Mouse (Mus musculus) left cerebral cortex, adult 2 months (tissue): ENCODE results near the gene Chst7. TPM values are rescaled to one million over a fixed set of nuclear protein-coding genes. Genes with fewer than 3 reads are reported as not detected.

Source experiments
- DNase-seq, 2 experiments: peaks; one replicate each; pipeline ENCODE4 v3.0.0; 2021 to 2022; ENCODE audit warnings: low spot score in 2 of 2, mixed read lengths in 1 of 2; ENCODE audit errors: extremely low spot score in 1 of 2
- H3K27ac ChIP-seq: fragments of 200-600 bp; 2 replicates; pipeline ENCODE4 v1.8.1; 2022
- H3K4me3 ChIP-seq: fragments of 200-600 bp; 2 replicates; pipeline ENCODE4 v1.8.1; 2022
- CTCF ChIP-seq: fragments of 200-600 bp; IDR thresholded peaks from 2 replicates; pipeline ENCODE4 v1.8.1; 2022; ENCODE audit warnings: antibody characterized with exemption, mild to moderate bottlenecking, moderate library complexity
- intact Hi-C: fragments of 180-260 bp; cut with DNase I; formaldehyde crosslinking; loops from one replicate; pipeline ENCODE4 v1.15.1; 2025
- long read RNA-seq, 2 experiments: library from polyadenylated mRNA; stranded (forward); transcript quantifications; one replicate each; pipeline ENCODE4 v2.0.0; 2021; ENCODE audit warnings: borderline mapping rate in 2 of 2
- total RNA-seq, 2 experiments: library from RNA; stranded (reverse); gene quantifications; 2 replicates each; pipeline ENCODE4 v1.2.3; 2021

The Chst7 gene
- total RNA-seq: 1 to 10 TPM; 1.7 to 3.6 TPM
- long read RNA-seq, experiment 1, partial matches to known transcripts: 0 of 3 reads
- long read RNA-seq, experiment 1, other reads (novel, unspliced or antisense): 0 of 3 reads
- long read RNA-seq, experiment 2, partial matches to known transcripts: 0 of 4 reads
- long read RNA-seq, experiment 2, other reads (novel, unspliced or antisense): 0 of 4 reads

DNA sequence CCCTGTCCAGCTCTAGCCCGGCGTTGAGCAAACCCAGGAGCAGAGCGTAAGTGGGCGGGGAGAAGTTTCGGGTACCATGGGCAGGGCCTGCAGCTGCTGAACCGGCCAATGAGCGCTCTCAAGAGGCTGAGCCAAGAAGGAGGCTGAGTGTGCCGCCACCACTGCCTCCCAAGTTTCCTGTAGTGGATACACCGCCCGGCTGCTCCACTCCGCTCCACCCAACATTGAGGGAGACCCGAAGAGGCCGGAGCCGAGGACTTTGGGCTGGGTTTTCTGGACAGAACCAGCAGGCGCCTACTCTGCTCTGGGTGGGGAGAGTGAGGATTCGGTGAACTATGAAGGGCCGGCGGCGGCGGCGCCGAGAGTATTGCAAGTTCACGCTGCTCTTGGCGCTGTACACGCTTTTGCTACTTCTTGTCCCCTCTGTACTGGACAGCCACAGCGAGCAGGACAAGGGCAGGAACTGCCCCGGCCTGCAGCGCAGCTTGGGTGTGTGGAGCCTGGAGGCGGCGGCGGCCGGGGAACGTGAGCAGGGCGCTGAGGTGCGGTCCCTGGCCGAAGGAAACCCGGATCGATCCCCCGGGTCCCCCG, at the start of gene Chst7:
Gene Chst7, plus strand, starts transcription at position 180 of the 591 bp plus-strand sequence.
- Histone ChIP-seq H3K27ac (no peak within 1 kb of the TSS), H3K4me3 (peak within 1 kb of the TSS; percentile 44)
- intact Hi-C loops: no loop called here
- DNase-seq: peak; percentile 21 to 31
- no peak for TF ChIP-seq CTCF

DNA sequence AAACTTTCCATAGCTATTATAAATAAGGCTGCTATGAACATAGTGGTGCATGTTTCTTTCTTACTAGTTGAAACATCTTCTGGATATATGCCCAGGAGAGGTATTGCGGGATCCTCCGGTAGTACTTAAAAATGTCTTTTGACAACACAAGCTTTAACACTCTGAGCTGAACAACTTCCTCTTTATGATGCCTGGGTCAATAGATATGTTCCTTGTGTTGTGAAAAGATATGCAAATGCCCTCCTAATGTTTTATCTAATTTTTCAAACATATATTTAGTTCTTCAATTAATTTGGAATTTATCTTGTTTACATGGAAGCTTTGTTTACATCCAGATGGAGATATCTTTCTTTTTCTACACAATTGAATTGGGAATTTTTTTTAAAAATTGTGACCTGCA, 47.1 kb upstream of the Chst7 start:
- intact Hi-C loops: no loop called here
- Histone ChIP-seq H3K27ac (no peak overlapping the region), H3K4me3 (no peak overlapping the region)
- no peak for DNase-seq
- TF ChIP-seq CTCF: no peak

DNA sequence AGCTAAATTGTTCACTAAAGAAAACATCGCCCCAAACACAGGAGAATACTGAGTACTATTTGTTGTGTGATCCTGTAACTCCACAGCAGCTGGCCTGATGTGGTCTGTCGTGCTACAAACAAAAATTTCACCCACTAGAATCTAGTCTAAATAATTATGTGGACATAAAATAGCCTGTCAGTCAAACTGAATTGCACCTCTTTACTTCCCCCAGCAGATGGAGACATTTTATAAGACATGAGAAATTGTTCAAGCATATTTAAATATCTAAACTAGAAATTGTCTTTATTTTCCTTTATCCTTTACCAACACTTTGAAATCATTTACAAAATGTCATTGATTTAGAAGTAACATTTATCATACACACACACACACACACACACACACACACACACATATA, 38.4 kb upstream of the Chst7 start:
- H3K27ac ChIP-seq: no peak overlapping the region
- no peak overlapping the region for H3K4me3 ChIP-seq
- DNase-seq: no peak
- intact Hi-C loops: loop anchor here (1.0 to 5.0 kb wide), 3 partner anchors 136 to 566 kb away; no protein-coding TSS in a partner anchor
- TF ChIP-seq CTCF: peak; percentile 63

DNA sequence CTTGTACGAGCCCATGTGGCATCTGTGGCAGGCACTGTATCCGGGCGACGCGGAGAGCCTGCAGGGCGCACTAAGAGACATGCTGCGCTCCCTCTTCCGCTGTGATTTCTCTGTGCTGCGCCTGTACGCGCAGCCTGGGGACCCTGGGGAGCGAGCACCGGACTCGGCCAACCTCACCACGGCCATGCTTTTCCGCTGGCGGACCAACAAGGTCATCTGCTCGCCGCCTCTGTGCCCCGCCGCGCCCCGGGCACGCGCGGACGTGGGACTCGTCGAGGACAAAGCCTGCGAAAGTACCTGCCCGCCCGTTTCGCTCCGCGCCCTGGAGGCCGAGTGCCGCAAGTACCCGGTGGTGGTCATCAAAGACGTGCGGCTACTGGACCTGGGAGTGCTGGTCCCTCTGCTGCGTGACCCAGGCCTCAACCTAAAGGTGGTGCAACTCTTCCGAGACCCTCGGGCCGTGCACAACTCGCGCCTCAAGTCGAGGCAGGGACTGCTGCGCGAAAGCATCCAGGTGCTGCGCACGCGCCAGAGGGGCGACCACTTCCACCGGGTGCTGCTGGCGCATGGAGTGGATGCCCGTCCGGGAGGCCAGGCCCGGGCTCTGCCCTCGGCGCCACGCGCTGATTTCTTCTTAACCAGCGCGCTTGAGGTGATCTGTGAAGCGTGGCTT, 872 bp downstream of the Chst7 start:
- H3K27ac ChIP-seq: no peak overlapping the region
- intact Hi-C loops: loop anchor here (5.0 kb wide), 1 partner anchor 97 kb away; no protein-coding TSS in a partner anchor
- no peak for DNase-seq
- H3K4me3 ChIP-seq: peak overlapping the region; percentile 44
- TF ChIP-seq CTCF: no peak; the same call in 1 of the 2 replicates

DNA sequence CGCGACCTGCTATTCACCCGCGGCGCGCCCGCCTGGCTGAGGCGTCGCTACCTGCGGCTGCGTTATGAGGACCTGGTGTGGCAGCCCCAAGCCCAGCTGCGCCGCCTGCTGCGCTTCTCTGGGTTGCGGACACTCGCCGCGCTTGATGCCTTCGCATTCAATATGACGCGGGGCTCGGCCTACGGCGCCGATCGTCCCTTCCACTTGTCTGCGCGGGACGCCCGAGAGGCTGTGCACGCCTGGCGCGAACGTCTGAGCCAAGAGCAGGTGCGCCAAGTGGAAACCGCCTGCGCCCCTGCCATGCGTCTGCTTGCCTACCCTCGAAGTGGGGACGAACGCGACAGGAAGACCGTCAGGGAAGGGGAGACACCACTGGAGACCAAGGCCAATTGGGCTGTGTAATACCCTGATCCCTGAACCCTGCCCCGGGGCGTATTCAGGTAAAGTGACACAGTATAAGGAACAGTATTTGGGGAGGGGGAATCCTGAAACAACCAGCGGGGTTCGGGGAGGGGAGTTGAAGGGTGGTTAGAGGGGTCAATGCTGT, 1.5 kb downstream of the Chst7 start:
- DNase-seq: peak in 1 of 2 experiments; percentile 13
- intact Hi-C loops: loop anchor here (5.0 kb wide), 1 partner anchor 96 kb away; no protein-coding TSS in a partner anchor
- no peak for TF ChIP-seq CTCF
- Histone ChIP-seq H3K4me3 (peak overlapping the region; percentile 44), H3K27ac (no peak overlapping the region)

DNA sequence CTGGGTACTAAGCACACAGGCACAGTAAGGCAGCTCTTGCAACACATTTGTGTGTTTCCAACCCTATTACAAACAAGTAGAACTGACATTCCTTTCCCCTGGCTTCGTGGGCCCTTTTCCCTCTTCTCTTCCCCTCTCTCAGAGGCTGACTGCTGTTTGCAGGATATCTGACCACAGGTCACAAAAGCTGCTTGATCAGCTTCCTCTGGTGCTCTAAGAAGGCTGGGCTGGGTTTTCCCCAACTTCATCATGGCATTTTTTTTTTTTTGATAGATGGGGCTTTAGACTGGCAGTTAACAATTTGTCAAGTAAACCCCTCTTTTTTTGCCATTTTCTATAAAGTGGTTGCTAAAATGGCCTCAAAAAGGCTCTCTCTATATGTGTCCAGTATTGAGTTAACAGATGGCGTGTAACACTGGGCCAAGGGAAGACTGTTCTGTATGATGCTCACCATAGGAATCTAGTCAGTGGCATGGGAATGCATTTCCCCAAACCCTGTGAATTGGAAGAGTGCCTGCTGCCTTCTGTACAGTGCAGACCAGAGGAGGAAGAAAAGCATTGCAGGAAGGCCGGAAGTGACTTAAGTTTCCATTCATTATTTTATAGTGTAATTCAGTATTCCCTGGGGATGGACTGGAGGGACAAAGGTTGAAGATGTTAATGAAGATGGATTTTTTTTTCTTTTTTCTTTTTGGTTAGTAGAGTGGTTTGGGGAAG, 2.6 kb downstream of the Chst7 start:
- DNase-seq: no peak
- H3K27ac ChIP-seq: no peak overlapping the region
- H3K4me3 ChIP-seq: no peak overlapping the region
- intact Hi-C loops: loop anchor here (5.0 kb wide), 1 partner anchor 95 kb away; no protein-coding TSS in a partner anchor
- no peak for TF ChIP-seq CTCF

DNA sequence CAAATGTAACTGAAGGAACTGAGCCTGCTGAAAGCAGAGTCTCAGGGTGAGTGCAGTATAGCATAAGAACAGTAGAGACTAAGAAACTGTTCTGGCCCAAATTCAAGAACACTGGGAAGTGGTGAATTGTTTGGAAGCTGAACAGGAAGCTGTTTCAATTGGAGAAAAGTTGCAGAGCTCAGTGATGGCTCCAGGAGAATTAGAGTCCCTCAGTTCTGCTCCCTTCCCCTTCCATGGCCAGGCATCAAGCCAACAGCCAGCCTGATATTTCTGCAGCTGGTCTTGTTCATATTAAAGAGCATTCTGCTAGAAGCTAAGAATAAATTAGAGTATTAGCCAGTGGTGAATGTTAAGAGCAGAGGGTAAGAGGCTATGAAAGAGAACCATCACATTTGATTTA, 7.3 kb downstream of the Chst7 start:
- no peak for TF ChIP-seq CTCF
- no peak overlapping the region for H3K27ac ChIP-seq
- no peak overlapping the region for H3K4me3 ChIP-seq
- DNase-seq: no peak
- intact Hi-C loops: no loop called here

DNA sequence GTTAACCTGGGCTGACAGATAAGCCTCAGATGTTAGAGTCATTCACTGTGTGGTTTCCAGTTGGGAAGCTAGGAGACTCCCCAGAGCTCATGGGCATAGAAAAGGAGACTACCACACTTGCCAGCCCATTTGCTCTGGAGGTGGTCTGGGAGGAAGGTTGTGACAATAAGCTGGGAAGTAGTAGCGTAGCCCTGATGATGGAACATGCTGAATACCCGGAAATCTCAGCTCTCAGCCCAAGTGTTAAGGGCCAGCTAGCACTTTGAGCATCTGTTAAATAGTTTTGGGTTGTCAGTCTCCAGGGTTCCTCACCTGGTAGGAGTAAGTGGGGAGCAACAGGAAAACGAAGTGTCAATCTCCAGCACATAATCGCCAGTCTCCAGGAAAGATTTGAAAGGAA, 10.8 kb downstream of the Chst7 start:
- H3K4me3 ChIP-seq: no peak overlapping the region
- no peak for TF ChIP-seq CTCF
- DNase-seq: no peak
- H3K27ac ChIP-seq: no peak overlapping the region
- intact Hi-C loops: no loop called here

DNA sequence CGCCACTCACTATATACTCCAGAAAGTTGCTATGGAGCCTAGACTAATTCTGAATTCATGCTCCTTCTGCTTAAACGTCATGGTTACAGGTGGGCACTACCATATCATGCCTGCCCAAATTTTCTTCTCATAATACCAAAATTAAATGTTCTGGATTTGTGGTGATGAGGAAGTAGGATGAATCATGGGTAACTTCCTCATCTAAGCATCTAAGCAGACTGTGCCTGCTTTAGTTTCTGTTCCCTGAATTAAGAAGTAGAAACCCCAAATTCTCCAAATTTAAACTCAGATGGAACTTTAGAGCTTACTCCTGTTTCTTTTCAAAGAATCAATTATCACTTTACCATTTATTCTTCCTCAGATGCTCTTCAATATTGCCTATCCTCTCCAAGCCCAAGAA, 58.4 kb downstream of the Chst7 start:
- Histone ChIP-seq H3K27ac (no peak overlapping the region), H3K4me3 (no peak overlapping the region)
- no peak for DNase-seq
- intact Hi-C loops: no loop called here
- TF ChIP-seq CTCF: no peak

DNA sequence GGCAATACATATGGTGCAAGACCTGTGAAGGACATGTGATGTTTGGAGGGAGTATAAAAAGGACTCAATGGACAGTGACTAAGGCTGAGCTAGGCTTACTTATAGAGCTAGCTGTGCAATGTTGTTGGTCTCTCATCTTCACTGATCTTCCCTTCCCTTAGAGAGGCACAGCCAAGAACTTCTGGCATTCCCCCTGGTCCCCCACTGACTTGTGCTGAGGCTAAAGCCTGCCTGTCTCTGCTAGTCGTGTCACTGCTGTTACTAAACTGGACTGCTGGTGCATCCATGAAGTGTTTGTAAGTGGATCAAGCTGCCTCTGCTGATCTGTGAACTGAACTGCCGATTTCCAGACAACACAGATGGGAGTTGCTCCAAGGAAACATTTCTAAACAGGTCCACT, 66.1 kb downstream of the Chst7 start:
- Histone ChIP-seq H3K27ac (no peak overlapping the region), H3K4me3 (no peak overlapping the region)
- intact Hi-C loops: no loop called here
- no peak for DNase-seq
- TF ChIP-seq CTCF: no peak

DNA sequence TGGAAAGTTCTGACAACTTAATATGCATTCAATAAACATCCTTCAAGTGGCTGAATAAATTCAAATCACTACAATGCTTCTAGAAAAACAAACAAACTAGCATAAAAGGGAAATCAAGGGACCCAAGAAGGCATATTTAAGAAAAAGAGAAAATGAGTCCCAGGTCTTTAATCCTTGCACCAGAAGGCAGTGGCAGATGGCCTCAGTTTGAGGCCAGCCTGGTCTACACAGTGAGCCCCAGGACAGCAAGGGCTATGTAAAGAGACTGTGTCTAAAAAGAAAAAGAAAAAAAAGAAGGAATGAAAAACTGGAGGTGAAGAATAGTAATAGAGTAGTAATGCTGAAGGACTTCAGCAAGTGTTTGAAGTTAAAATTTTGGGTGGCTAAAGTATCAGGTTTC, 69.6 kb downstream of the Chst7 start:
- Histone ChIP-seq H3K27ac (no peak overlapping the region), H3K4me3 (no peak overlapping the region)
- intact Hi-C loops: no loop called here
- no peak for TF ChIP-seq CTCF
- DNase-seq: no peak

DNA sequence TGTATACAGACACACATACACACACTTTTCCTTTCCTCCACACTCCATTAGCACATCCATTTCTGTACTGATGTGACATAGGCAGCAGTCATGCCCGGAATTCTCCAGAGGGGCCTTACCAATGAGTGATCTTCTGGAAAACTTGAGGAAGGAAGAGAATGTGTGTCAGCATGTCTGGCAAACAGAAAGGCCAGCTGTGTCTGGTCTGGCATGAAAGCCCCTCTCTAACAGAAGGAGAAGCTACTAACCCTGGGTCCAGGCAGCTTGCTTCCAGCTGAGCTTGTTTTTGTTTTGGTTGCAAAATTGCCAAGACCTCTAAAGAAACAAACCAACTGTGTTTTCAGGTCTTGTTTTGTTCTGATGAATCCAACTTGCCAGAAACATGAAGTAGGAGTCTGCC, 70.1 kb downstream of the Chst7 start:
- Histone ChIP-seq H3K4me3 (no peak overlapping the region), H3K27ac (no peak overlapping the region)
- no peak for TF ChIP-seq CTCF
- DNase-seq: no peak
- intact Hi-C loops: no loop called here

Other genes with a start within 250 kb of the Chst7 start
- 10 to 100 TPM; 58.2 TPM for gene Slc9a7, start 232.2 kb downstream of the Chst7 start, total RNA-seq